Mouse (Mus musculus) cerebellum, adult 18-20 months (tissue): Measurements from ENCODE around the gene Six6.

Source experiments
- DNase-seq, 2 experiments: peaks; one replicate each; pipeline ENCODE4 v3.0.0; 2021

Gene Six6

GRCm38 (mm10) chr12:72957829-72958424 is 18.2 kb downstream of the Six6 start:
- no peak for DNase-seq

- DNase-seq: no peak
Observed at GRCm38 (mm10) chr12:72958446-72958845, 18.8 kb downstream of the Six6 start.

- no peak for DNase-seq
Observed at GRCm38 (mm10) chr12:72962761-72963160, 23.1 kb downstream of the Six6 start.

GRCm38 (mm10) chr12:72967541-72967940 is 27.8 kb downstream of the Six6 start:
- no peak for DNase-seq

GRCm38 (mm10) chr12:72970620-72971019 is 30.9 kb downstream of the Six6 start:
- DNase-seq: no peak

- DNase-seq: peak; percentile 42 to 43
Observed at GRCm38 (mm10) chr12:72973161-72973560, 33.5 kb downstream of the Six6 start.

GRCm38 (mm10) chr12:72976172-72976571 is 36.5 kb downstream of the Six6 start:
- DNase-seq: no peak

GRCm38 (mm10) chr12:72976718-72977117 is 37.0 kb downstream of the Six6 start:
- peak; percentile 62 to 64 for DNase-seq

- no peak for DNase-seq
Observed at GRCm38 (mm10) chr12:72977851-72978250, 38.2 kb downstream of the Six6 start.

- DNase-seq: no peak
Observed at GRCm38 (mm10) chr12:72979236-72979635, 39.5 kb downstream of the Six6 start.

- no peak for DNase-seq
Observed at GRCm38 (mm10) chr12:72982616-72983015, 42.9 kb downstream of the Six6 start.

GRCm38 (mm10) chr12:72983071-72983857 is 43.6 kb downstream of the Six6 start:
- no peak for DNase-seq
